Mouse (Mus musculus) stomach, postnatal 0 days (tissue): ENCODE results near the gene Gm17571. TPM values are rescaled to one million over a fixed set of nuclear protein-coding genes. Genes with fewer than 3 reads are reported as not detected.

Source experiments
- ATAC-seq: fragments of 200-750 bp; cut with Nextera tagmentation; 2 replicates; pipeline ENCODE4 v1.8.0; 2017; ENCODE audit not compliant: low FRiP score, low TSS enrichment
- DNase-seq: peaks from one replicate; pipeline ENCODE4 v3.0.0-alpha.2; 2016; ENCODE audit warnings: low spot score
- H3K27ac ChIP-seq: fragments of 300-500 bp; sonication (generic); replicated peaks from 2 replicates; pipeline ENCODE4 v1.5.1; 2014; ENCODE audit warnings: mild to moderate bottlenecking, control low read depth
- H3K27me3 ChIP-seq: fragments of 300-500 bp; sonication (generic); 2 replicates; pipeline ENCODE4 v1.6.1; 2014; ENCODE audit warnings: low read length; ENCODE audit not compliant: control insufficient read depth, insufficient read depth
- H3K36me3 ChIP-seq: fragments of 300-500 bp; sonication (generic); 2 replicates; pipeline ENCODE4 v1.6.1; 2014; ENCODE audit warnings: low read length, mixed read lengths; ENCODE audit not compliant: control insufficient read depth, insufficient read depth
- H3K4me1 ChIP-seq: fragments of 300-500 bp; sonication (generic); replicated peaks from 2 replicates; pipeline ENCODE4 v1.6.1; 2014; ENCODE audit warnings: antibody characterized with exemption; ENCODE audit not compliant: control insufficient read depth, insufficient read depth
- H3K4me2 ChIP-seq: fragments of 300-500 bp; sonication (generic); replicated peaks from 2 replicates; pipeline ENCODE4 v1.6.1; 2014; ENCODE audit warnings: low read depth, mild to moderate bottlenecking, control low read depth, moderate library complexity
- H3K4me3 ChIP-seq: fragments of 300-500 bp; sonication (generic); 2 replicates; pipeline ENCODE4 v1.5.1; 2014; ENCODE audit warnings: low read depth, low read length, control low read depth
- H3K9ac ChIP-seq: fragments of 300-500 bp; sonication (generic); 2 replicates; pipeline ENCODE4 v1.6.1; 2014; ENCODE audit warnings: mild to moderate bottlenecking, low read length, control low read depth, mixed read lengths
- H3K9me3 ChIP-seq: fragments of 300-500 bp; sonication (generic); 2 replicates; pipeline ENCODE4 v1.6.1; 2016; ENCODE audit warnings: low read length; ENCODE audit not compliant: control insufficient read depth
- CTCF ChIP-seq: IDR thresholded peaks from 2 replicates; pipeline ENCODE4 v1.5.1; 2016; ENCODE audit warnings: antibody characterized with exemption, low read depth, mild to moderate bottlenecking, moderate library complexity
- EP300 ChIP-seq: optimal IDR thresholded peaks from 2 replicates; pipeline ENCODE3; 2016; ENCODE audit warnings: antibody characterized with exemption
- WGBS: fragments of 180-500 bp; shearing (Covaris S2); extraction: QIAGEN DNeasy Blood & Tissue Kit; methylation state at CpG from one replicate; pipeline ENCODE4 v1.1.7; 2014; 5-methylcytosine and 5-hydroxymethylcytosine counted together
- polyA plus RNA-seq: library from polyadenylated mRNA; unstranded; fragments of >200 nt; fragmentation: Nextera tagmentation; extraction: Ambion mirVana; gene quantifications from 2 replicates; pipeline ENCODE4 v1.2.1, GENCODE M21; 2015

Gm17571 gene
- polyA plus RNA-seq, 1 experiment from 2014 or later, result not detected

DNA sequence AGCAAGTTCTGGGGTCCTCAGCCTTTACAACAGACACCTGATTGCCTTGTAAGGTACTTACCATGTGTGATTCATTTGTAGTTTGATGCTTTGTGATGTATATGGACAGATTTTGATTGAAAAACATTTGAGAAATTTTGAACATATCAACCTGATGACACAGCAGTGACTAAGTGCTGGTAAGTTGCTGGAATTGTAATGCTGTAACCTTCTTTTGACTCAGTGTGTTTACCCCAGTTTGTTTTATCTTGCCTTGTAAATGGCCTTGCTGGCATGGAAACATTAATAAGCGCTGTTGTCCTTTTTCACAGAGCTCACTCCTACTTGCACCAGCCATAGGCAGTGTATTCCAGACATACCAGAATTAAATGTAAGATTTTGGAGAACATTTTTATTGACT is 14.4 kb upstream of the Gm17571 start:
- 61% methylated on average over 1 of the region's 1 CpGs for WGBS
- no peak for ATAC-seq
- H3K36me3 ChIP-seq, result no peaks in the 10 kb centered on the region

DNA sequence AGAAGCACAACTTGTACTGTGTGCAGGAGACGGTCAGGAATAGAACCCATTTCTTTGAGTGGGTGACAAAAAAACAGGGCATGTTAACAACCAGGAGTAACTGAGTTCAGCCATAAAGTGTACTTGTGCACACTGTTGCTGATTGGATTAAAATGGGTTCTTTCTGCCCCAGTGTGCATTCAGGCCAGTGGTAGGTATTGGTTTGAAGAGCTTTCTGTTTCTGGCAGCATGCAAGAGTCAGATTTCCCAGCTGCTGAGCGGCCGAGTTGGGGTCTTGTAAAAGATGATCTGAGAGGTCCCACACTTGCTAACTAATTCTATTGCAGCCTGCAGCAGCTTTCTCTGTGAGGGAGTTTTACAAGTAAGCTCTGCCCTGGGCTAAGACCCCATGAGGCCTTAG is 13.5 kb upstream of the Gm17571 start:
- Histone ChIP-seq H3K36me3 (no peaks in the 10 kb centered on the region), H3K4me3 (no peak overlapping the region), H3K9me3 (no peaks in the 10 kb centered on the region), H3K4me2 (no peak overlapping the region), H3K27ac (no peak overlapping the region), H3K4me1 (0 out of 2 replicates have a peak, but pooled peaks cover 2% of the 10 kb centered on the region), H3K27me3 (no peaks in the 10 kb centered on the region), H3K9ac (no peak overlapping the region)
- 82% methylated on average over 3 of the region's 3 CpGs for WGBS
- DNase-seq (no peak), ATAC-seq (no peak)
- TF ChIP-seq CTCF (no peak), EP300 (no peak)

More for the DNA sequence above, 14.4 kb upstream of the Gm17571 start:
- Histone ChIP-seq H3K27ac (no peak overlapping the region), H3K9me3 (no peaks in the 10 kb centered on the region), H3K27me3 (no peaks in the 10 kb centered on the region), H3K4me2 (no peak overlapping the region), H3K4me3 (no peak overlapping the region), H3K4me1 (0 out of 2 replicates have a peak, but pooled peaks cover 2% of the 10 kb centered on the region), H3K9ac (no peak overlapping the region)
- no peak for DNase-seq
- TF ChIP-seq EP300 (no peak), CTCF (no peak)

DNA sequence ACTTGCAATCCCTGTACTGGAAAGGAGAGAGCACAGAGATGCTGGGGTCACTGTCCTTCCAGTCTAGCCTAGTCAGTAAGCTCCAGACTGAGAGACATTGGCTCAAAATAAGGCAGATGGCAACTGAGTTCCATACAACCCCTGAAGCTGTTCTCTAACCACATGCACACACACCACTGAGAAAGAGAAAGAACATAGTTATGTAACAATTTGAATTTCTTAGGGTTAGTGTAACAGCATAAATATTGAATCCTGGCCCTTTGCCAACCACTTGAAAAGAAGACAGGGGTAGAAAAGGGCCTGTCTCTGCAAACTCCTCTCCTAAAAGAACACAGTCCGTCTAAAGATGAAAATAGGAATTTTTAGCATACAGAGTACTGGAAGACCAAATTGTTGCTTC is 12.8 kb upstream of the Gm17571 start:
- H3K9ac ChIP-seq, result no peak overlapping the region
- no peak overlapping the region for H3K27ac ChIP-seq
- DNase-seq (no peak), ATAC-seq (no peak)
- H3K4me1 ChIP-seq, result 0 out of 2 replicates have a peak, but pooled peaks cover 2% of the 10 kb centered on the region
- no peaks in the 10 kb centered on the region for H3K36me3 ChIP-seq
- no peaks in the 10 kb centered on the region for H3K27me3 ChIP-seq
- H3K4me2 ChIP-seq, result no peak overlapping the region
- no peaks in the 10 kb centered on the region for H3K9me3 ChIP-seq
- no peak for TF ChIP-seq EP300
- TF ChIP-seq CTCF, result no peak
- no peak overlapping the region for H3K4me3 ChIP-seq
- 34% methylated on average over 1 of the region's 1 CpGs for WGBS

DNA sequence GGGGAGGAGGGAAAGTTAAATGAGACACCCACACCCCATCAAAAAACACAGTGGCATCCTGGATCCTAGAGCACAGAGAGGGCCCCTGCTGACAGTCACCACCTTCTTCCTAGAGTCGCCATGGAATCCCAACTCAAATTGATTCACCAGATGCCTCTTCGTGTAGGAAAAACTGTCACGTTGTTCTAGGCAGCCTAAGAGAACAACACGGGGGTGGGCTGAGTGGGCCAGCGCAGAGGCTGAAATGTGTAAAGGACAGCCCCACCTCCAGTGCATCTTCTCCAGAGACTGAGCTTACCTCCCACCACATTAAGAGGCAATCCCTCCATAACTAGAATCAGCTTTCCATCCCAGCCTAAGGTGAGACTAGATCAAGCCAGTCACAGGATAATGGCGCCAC is 11.2 kb upstream of the Gm17571 start:
- H3K9ac ChIP-seq, result no peak overlapping the region
- H3K27ac ChIP-seq, result no peak overlapping the region
- H3K36me3 ChIP-seq, result no peaks in the 10 kb centered on the region
- H3K27me3 ChIP-seq, result no peaks in the 10 kb centered on the region
- no peaks in the 10 kb centered on the region for H3K9me3 ChIP-seq
- no peak overlapping the region for H3K4me3 ChIP-seq
- no peak overlapping the region for H3K4me2 ChIP-seq
- ATAC-seq (no peak), DNase-seq (no peak)
- 0 out of 2 replicates have a peak, but pooled peaks cover 2% of the 10 kb centered on the region for H3K4me1 ChIP-seq
- TF ChIP-seq EP300 (no peak), CTCF (no peak)
- 89% methylated on average over 6 of the region's 6 CpGs for WGBS

DNA sequence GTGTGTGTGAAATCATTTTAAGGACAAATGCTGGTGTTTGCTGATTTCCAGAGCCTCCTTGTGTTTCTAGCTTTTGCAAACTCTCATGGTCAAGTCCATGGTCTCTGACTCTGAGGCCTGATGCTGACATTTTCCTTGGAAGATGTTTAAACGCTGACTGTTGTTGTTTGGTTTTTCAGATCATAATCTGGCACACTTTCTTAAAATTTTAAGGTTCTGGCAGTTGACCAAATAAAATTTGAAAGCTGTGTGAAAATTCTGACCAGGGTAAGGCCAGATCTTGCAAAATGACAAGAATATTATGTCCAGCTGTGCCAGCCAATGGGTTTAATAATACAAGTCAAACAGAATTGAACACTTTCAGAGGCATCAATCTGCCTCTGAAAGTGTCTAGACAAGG is 8.7 kb upstream of the Gm17571 start:
- TF ChIP-seq EP300 (no peak), CTCF (no peak)
- Histone ChIP-seq H3K4me2 (no peak overlapping the region), H3K9ac (no peak overlapping the region), H3K27ac (no peak overlapping the region), H3K27me3 (no peaks in the 10 kb centered on the region), H3K4me3 (no peak overlapping the region), H3K9me3 (no peaks in the 10 kb centered on the region), H3K4me1 (0 out of 2 replicates have a peak, but pooled peaks cover 2% of the 10 kb centered on the region), H3K36me3 (no peaks in the 10 kb centered on the region)
- DNase-seq (no peak), ATAC-seq (no peak)
- 21% methylated on average over 1 of the region's 1 CpGs for WGBS

DNA sequence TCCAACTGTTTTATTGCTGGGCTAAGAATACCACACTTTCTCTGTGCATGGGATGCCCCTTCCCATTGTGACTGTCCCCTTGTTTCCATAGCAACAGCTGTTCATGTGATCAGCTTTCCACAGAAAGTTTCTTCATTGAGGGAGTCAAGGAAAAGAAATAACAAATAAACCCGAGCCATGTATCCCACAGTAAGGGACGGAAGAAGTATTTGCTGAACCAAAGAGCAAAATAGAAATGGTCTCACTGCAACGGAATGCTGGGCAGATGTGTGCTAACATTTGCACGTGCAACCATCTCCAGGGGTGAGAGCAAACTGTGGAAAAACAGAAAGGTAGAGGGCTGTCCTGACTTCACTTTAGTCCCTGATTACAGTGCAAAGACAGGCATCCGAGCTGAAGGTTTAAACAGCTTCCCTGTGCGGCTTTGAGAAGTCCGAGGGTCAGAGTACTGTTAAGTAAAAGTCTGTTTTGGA is 8.1 kb upstream of the Gm17571 start:
- peak; percentile 56; the same call in 1 of the 2 replicates for ATAC-seq
- DNase-seq, result peak; percentile 37
- 16% methylated on average over 7 of the region's 7 CpGs for WGBS
- Histone ChIP-seq H3K36me3 (no peaks in the 10 kb centered on the region), H3K4me3 (no peak overlapping the region), H3K27ac (no peak overlapping the region), H3K27me3 (no peaks in the 10 kb centered on the region), H3K9me3 (no peaks in the 10 kb centered on the region), H3K4me1 (0 out of 2 replicates have a peak, but pooled peaks cover 2% of the 10 kb centered on the region), H3K9ac (no peak overlapping the region), H3K4me2 (no peak overlapping the region)
- no peak for TF ChIP-seq CTCF
